Mouse (Mus musculus): ENCODE measurements around the gene Srrm1. TPM values are rescaled to one million over a fixed set of nuclear protein-coding genes. Genes with fewer than 3 reads are reported as not detected.
A peak's percentile ranks its signal among the peaks of the same experiment; 100 is the strongest.
"Not testable (repeated sequence)": the region's sequence is repeated elsewhere in the genome, so short reads cannot be mapped to it uniquely, and the experiment has no call there.

Srrm1 gene
- polyA plus RNA-seq, 2 experiments = 176 to 197 TPM

- TF ChIP-seq POLR2A (IDR thresholded peaks at IDR 0.05; ENCODE audit: borderline replicate concordance, extremely low read depth, insufficient read depth, insufficient read length) = no peak
- Histone ChIP-seq H3K4me3 (replicated peaks; ENCODE audit: low read length) (no peak overlapping the region), H3K27ac (replicated peaks; ENCODE audit: low read depth, low read length) (no peak overlapping the region), H3K9me3 (ENCODE audit: control insufficient read depth, low read length) (no peaks in the 10 kb centered on the region), H3K36me3 (ENCODE audit: control insufficient read depth, insufficient read depth, low read length) (0 out of 2 replicates have a peak, but pooled peaks cover 4% of the 10 kb centered on the region), H3K4me1 (ENCODE audit: control insufficient read depth, insufficient read depth, low read length) (peaks cover 17% of the 10 kb centered on the region), H3K27me3 (ENCODE audit: control insufficient read depth, insufficient read depth, low read length) (no peaks in the 10 kb centered on the region), H3K9ac (ENCODE audit: low read depth, low read length, severe bottlenecking) (no peak overlapping the region), H3K4me2 (replicated peaks; ENCODE audit: low read depth, low read length, severe bottlenecking) (no peak overlapping the region)
- WGBS = 71% methylated on average over 9 of the region's 9 CpGs
- ATAC-seq (ENCODE audit: low FRiP score, low read depth) (no peak), DNase-seq (ENCODE audit: low spot score) (no peak)
Observed at GRCm38 (mm10) chr4:135355886-135356550, 2.9 kb upstream of the Srrm1 start.

- H3K4me3 ChIP-seq (replicated peaks; ENCODE audit: low read length); H3K27me3 ChIP-seq (ENCODE audit: control insufficient read depth, insufficient read depth, low read length); ATAC-seq (ENCODE audit: low FRiP score, low read depth); DNase-seq (ENCODE audit: low spot score); H3K9me3 ChIP-seq (ENCODE audit: control insufficient read depth, low read length); H3K36me3 ChIP-seq (ENCODE audit: control insufficient read depth, insufficient read depth, low read length); H3K9ac ChIP-seq (ENCODE audit: low read depth, low read length, severe bottlenecking): not testable (repeated sequence)
- peaks cover 17% of the 10 kb centered on the region for H3K4me1 ChIP-seq (ENCODE audit: control insufficient read depth, insufficient read depth, low read length)
- peak overlapping the region; percentile 95 for H3K27ac ChIP-seq (replicated peaks; ENCODE audit: low read depth, low read length)
- peak overlapping the region; percentile 79; the same call in 1 of the 2 replicates for H3K4me2 ChIP-seq (replicated peaks; ENCODE audit: low read depth, low read length, severe bottlenecking)
Observed at GRCm38 (mm10) chr4:135354751-135355150, 1.6 kb upstream of the Srrm1 start.

GRCm38 (mm10) chr4:135353794-135354450 is 801 bp upstream of the Srrm1 start:
- ATAC-seq (ENCODE audit: low FRiP score, low read depth) = no peak
- Histone ChIP-seq H3K36me3 (ENCODE audit: control insufficient read depth, insufficient read depth, low read length) (peaks cover 11% of the 10 kb centered on the region), H3K27ac (replicated peaks; ENCODE audit: low read depth, low read length) (peak overlapping the region; percentile 95), H3K27me3 (ENCODE audit: control insufficient read depth, insufficient read depth, low read length) (no peaks in the 10 kb centered on the region), H3K4me3 (replicated peaks; ENCODE audit: low read length) (peak overlapping the region; percentile 94), H3K9me3 (ENCODE audit: control insufficient read depth, low read length) (no peaks in the 10 kb centered on the region), H3K9ac (ENCODE audit: low read depth, low read length, severe bottlenecking) (peak overlapping the region; percentile 98), H3K4me2 (replicated peaks; ENCODE audit: low read depth, low read length, severe bottlenecking) (peak overlapping the region; percentile 79), H3K4me1 (ENCODE audit: control insufficient read depth, insufficient read depth, low read length) (peaks cover 17% of the 10 kb centered on the region)
- DNase-seq (ENCODE audit: low spot score) = peak; percentile 10
- WGBS = 14% methylated on average over 12 of the region's 12 CpGs
- TF ChIP-seq POLR2A (IDR thresholded peaks at IDR 0.05; ENCODE audit: borderline replicate concordance, extremely low read depth, insufficient read depth, insufficient read length) = no peak

GRCm38 (mm10) chr4:135352326-135353065 is 625 bp downstream of the Srrm1 start:
- Histone ChIP-seq H3K4me1 (ENCODE audit: control insufficient read depth, insufficient read depth, low read length) (peaks cover 17% of the 10 kb centered on the region), H3K9ac (ENCODE audit: low read depth, low read length, severe bottlenecking) (peak overlapping the region; percentile 98), H3K4me3 (replicated peaks; ENCODE audit: low read length) (peak overlapping the region; percentile 94), H3K36me3 (ENCODE audit: control insufficient read depth, insufficient read depth, low read length) (peaks cover 17% of the 10 kb centered on the region), H3K27me3 (ENCODE audit: control insufficient read depth, insufficient read depth, low read length) (no peaks in the 10 kb centered on the region), H3K4me2 (replicated peaks; ENCODE audit: low read depth, low read length, severe bottlenecking) (peak overlapping the region; percentile 75), H3K9me3 (ENCODE audit: control insufficient read depth, low read length) (no peaks in the 10 kb centered on the region), H3K27ac (replicated peaks; ENCODE audit: low read depth, low read length) (peak overlapping the region; percentile 95)
- whole genome bisulfite sequencing = under 1% methylated on average over 47 of the region's 67 CpGs
- TF ChIP-seq POLR2A (IDR thresholded peaks at IDR 0.05; ENCODE audit: borderline replicate concordance, extremely low read depth, insufficient read depth, insufficient read length) = no peak
- peak; percentile 1 for ATAC-seq (ENCODE audit: low FRiP score, low read depth)
- DNase-seq (ENCODE audit: low spot score) = peak; percentile 3

- TF ChIP-seq POLR2A (IDR thresholded peaks at IDR 0.05; ENCODE audit: borderline replicate concordance, extremely low read depth, insufficient read depth, insufficient read length) = no peak
- Histone ChIP-seq H3K27ac (replicated peaks; ENCODE audit: low read depth, low read length) (no peak overlapping the region), H3K9me3 (ENCODE audit: control insufficient read depth, low read length) (no peaks in the 10 kb centered on the region), H3K4me3 (replicated peaks; ENCODE audit: low read length) (no peak overlapping the region), H3K9ac (ENCODE audit: low read depth, low read length, severe bottlenecking) (no peak overlapping the region), H3K36me3 (ENCODE audit: control insufficient read depth, insufficient read depth, low read length) (peaks cover 97% of the 10 kb centered on the region), H3K27me3 (ENCODE audit: control insufficient read depth, insufficient read depth, low read length) (no peaks in the 10 kb centered on the region), H3K4me2 (replicated peaks; ENCODE audit: low read depth, low read length, severe bottlenecking) (no peak overlapping the region), H3K4me1 (ENCODE audit: control insufficient read depth, insufficient read depth, low read length) (no peaks in the 10 kb centered on the region)
- no peak for ATAC-seq (ENCODE audit: low FRiP score, low read depth)
- 87% methylated on average over 14 of the region's 14 CpGs for WGBS
- DNase-seq (ENCODE audit: low spot score) = no peak
Observed at GRCm38 (mm10) chr4:135337376-135337942, 15.7 kb downstream of the Srrm1 start.

All from limb, embryonic 14.5 days (tissue).